Mouse (Mus musculus) spleen, postnatal 4 days (tissue): ENCODE measurements around the gene Tiprl.
A peak's percentile ranks its signal among the peaks of the same experiment; 100 is the strongest.

ENCODE experiments used
- DNase-seq, 2 experiments: peaks; one replicate each; pipeline ENCODE4 v3.0.0; 2022; ENCODE audit warnings: low spot score in 2 of 2

Gene Tiprl

DNA sequence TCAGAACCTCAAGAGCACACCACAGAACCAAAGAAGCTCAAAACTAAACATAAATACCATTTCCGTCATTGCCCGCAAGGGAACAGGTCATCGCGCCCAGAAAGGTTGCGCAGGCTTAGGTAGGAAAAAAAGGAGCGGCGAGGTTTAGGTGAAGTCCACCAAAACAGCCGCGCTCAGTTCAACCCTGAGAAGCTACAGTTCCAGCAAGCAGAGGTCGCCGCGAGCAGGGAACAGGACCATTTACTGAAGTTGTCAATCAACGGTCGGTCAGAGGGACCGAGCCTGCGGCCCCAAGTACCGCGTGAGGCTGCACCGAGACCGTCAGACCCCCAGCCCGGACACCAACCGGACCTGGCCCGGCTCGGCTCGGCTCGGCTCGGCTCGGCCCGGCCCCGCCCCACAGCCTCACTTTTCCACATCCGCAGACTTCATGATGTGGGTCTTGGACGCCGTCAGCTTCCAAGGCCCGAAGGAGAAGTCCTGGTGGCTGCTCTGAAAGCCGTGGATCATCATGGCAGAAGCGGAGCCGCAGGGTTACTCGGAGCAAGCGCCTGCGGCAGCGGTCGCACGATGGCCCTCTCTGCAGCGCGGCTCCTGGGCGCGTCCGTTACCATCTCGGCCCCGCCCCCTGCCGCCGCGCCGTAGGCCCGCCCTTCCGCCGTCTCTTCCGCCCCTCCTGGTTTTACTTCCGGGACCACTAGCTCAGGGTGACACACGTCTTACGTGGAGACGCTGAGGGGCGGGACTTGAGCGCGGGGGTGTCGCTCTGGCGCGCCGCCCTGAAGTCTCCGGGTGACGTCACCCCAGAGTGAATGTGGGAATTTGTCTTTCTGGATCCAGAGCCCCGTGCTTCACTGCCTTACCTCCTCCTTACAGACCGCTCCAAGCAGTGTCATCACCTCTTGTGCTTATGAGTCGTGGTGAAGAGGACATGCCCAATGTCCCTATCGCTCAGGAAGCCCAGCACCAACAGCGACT lies at the start of gene Tiprl:
Tiprl (minus strand) TSS at position 676 of the 978 bp plus-strand sequence.
- peak; percentile 95 to 97 for DNase-seq

DNA sequence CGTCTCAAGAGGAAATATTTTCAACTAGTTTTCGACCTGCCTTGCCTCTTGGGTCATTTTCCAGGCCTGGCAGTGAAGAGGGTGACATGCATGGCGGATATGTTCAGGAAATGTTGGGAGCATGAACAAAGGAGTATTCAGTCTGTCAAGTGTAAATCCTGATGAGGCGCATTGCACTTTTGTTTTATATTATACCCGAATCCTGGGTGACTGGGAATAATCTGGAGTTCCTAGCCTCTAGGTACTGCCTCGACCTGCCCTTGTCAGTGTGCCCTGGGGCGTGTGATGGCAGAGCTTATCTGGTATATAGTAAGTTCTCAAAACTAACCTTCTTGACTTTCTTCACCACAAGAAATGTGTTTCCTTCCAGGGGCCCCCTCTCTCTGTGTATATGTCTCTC lies 47.3 kb upstream of the Tiprl start:
- no peak for DNase-seq

DNA sequence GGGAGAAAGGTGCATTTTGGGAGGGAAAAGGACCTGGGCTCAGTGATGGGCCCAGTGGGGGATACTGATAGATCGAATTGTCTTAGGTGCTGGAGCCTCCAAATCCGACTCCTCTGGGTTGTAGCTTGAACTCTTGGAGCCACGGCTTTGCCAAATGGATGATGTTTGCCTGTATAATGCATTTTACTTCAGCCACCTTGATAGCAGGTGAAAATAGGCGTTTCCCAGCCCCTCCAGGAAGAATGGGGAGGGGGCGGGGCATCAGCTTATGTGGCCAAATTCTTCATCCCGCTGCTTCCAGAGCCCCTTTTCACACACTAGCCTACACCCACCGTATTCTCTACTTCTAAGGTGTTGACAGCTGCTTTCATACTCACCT lies 46.2 kb upstream of the Tiprl start:
- DNase-seq: no peak

DNA sequence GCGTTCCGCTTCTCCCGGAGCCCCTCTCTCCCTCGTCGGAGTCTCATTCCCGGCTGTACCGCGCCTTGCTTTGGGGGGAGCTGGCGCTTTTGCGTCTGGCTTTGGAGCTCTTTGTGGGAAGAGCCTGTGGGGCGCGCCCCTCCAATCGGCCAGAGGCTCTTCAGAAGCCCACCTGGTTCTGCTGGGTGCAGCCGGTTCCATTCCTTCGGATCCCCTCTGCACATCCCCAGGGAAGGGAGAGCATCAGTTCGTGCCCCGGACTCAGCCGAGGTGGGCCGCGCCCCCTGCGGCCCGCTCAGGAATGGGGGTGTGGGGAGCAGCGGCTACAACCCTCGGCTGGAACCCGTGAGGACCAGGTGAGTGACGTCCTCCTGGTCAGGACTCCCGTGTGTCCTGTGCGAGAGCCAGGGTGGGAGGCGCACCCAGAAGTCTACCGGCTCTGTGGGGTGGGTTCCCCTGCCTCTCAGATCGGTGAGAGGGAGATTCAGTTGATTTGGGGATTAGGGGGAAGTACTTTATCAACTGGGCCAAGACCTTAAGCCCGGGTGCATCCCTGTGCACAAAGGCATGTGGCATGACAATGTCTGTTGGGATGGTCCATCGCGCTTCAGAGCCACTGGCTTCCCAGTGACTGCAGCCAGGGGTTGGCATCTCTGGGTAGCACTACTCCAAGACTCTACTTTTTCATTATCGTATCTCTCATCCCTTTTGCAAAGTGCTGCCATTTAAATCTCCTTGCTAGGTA lies 45.6 kb upstream of the Tiprl start:
- no peak for DNase-seq

DNA sequence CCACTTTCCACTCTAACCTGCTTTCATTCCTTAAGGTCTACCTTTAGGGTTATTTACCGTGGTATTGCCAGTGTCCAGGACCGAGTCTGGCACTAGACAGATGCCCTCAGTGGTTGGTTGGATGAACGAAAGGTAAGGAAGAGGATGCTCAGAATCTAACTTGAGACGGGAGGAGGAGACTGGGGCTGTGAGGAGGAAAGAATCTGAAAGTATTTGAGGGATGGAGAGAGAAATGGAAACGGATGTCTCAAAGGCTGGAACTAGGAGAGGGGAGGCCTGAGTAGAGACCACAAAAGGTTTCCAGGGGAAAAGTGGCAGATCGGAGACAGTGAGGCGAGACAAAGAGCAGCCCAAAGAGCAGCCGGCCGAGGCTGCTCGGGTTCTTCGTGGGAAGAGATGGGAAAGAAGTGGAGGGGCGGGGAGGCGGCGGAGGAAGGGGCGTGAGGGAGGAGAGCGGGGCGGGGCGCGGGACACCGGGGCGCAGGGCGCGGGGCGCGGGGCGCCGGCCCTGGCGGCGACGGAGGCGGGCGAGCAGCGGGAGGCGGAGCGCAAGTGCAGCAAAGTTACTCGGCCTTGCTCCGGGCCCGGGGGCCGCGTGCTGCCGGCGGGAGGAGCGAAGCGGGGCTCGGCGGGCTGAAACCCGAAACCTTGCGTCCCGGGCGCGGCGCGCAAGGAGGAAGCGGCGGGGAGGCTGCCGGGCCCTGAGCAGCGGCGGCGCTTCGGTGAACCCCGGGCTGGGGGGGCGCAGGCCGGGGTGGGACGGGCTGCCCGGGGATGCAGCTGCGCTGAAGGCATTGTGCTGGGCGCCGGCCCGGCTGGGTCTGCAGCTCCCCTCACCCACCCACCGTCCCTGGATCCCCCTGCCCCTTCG lies 44.8 kb upstream of the Tiprl start:
- DNase-seq: peak; percentile 28 to 74

DNA sequence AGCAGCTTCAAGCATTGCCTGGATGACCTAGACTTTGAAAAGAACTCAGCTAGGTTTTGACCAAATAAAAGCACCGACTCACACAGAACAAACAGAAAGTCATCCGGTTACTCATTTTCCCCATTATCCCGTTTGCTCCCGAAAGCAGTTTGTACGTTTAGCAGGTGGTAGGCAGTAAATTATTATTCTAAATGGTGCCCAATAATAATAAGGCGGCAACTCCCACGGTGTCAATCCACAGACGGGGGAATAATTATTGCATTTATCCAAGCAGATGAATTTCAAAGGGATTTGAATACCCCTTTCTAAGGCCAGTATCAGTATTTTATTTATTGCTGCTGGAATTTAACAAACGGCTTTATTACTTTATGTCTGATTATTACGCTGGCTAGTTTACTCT lies 43.9 kb upstream of the Tiprl start:
- DNase-seq: no peak

DNA sequence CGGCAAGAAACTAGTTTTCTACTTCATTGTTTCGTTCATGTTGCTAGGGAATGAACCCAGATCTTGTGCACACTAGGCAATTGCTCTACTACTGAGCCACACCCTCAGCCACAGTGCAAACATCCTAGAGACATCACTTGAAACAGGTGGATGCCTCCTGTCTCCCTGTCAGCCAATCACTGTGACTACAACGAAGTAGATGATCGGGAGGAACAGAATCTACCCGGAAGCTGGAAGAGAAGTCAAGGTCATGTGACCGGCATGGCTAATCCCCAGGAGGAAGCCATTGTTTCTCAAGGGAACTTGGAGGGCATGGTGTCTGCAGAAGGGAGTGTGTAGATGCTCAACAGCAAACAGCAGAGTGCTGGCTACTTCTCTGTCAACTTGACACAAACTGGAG lies 38.1 kb upstream of the Tiprl start:
- no peak for DNase-seq

DNA sequence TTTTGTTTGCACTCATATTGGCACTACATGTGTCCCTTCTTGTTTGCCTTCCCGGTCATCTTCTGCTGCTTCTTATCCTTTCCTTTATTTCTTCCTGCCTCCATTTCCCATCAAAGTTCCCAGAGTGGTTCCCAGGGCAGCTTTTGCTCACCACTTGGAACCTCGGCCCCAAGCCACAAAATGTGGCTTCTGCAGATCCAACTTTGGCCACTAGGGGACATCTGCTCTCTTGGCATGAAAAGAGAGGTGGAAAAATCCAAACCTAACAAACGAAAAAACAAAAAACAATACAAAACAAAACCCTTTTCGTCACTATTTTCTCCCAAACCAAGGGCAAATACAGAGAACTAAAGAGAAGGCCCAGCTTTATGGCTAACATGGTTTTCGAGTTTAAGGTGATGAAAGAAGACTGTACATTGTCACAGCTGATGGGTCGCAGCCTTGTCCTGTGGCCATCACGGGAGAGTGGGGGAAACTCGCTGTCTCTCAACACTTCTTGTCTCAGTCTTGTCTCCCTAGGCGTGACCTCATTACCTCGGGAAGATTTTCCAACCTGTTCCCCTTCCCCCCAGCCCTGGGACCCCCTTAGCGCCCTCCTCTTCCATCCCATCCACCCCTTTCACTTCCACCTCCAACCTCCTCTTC lies 15.4 kb upstream of the Tiprl start:
- peak; percentile 27 to 79 for DNase-seq

DNA sequence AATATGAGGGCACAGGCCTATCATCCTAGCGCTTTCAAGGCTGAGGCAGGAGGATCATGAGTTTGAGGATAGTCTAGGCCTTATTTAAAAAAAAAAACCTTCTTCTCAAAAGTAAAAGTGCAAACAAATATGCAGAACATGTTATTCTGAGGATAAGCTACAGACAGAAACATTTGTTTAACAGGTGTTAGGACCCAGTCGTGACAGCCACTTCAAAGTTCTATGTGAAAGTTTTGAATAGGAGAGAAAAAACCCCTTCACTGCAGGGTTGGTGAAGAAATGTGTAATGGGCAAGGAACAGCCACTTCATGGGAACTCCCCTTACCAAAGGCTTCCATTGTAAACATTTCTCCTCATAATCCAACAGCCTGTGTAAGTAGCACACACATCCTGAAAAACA lies 13.8 kb upstream of the Tiprl start:
- no peak for DNase-seq

DNA sequence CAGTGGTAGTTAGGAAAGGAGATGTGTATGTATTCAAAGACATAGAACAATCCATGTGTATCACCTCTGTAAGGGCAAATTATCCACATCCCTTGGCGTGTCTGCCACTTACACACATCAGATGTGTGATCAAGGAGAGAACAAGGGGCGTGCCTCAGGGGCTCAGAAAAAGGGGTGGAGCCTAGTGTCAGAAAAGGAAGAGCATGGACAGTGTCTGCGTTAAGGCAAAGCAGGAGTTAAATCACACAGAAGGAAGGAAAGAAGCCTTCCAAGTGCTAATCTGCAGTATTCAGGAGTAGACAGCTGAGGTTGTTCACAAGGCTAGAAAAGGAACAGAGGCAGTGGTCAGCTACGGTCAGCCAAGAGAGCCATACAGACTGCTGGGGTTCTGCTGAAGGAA lies 12.0 kb upstream of the Tiprl start:
- no peak for DNase-seq

DNA sequence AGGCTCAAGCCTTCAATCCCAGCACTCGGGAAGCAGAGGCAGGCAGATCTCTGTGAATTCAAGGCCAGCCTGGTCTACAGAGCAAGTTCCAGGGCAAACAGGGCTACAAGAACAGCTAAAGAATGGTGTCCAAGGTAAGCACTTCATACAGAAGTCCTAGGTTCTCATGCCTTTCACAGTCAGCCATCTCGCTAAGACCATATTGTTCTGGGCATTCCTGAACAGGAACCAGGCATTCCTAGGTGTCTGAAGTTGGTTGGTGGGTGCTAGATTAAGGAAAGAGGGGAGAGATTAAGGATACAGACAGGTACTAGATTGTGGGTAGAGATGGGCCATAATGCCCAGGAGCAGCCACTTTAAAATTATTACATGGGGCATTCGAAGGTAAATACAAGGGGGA lies 11.0 kb upstream of the Tiprl start:
- no peak for DNase-seq

DNA sequence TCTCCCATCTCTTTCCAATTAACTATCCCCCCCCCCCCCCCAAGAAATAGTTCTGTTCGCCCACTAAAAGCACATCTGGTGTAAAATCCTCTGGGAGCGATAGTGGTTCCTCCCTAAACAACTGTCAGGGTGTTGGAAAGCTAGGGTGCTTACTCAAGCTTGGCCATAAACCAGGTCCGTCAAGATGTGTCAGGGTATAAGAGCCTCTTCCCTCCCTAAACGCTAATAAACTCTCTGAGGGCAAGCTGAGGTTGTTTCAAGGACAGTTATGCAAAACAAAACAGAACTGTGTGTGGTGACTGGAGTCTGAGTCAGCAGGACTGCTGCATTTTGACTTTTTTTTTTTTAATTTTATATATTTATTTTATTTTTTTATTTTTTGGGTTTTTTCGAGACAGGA lies 10.3 kb upstream of the Tiprl start:
- DNase-seq: no peak

DNA sequence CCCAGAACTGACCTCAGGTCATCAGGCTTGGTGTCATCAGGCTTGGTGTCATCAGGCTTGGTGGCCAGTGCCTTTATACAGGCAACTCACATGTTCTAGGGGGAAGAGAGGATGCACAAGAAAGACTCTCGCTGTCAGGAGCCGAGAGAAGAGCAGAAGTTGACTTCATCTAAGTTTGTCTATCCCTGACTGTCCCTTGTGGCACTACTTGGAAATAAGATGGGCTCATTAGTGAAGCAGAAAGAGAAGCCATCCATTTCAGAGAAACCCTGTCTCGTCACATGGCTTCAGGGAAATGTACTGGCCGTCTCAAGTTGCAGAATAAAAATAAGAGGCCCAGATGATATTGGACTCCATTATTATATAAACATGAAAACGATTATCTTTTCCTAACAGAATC lies 9.8 kb upstream of the Tiprl start:
- no peak for DNase-seq

DNA sequence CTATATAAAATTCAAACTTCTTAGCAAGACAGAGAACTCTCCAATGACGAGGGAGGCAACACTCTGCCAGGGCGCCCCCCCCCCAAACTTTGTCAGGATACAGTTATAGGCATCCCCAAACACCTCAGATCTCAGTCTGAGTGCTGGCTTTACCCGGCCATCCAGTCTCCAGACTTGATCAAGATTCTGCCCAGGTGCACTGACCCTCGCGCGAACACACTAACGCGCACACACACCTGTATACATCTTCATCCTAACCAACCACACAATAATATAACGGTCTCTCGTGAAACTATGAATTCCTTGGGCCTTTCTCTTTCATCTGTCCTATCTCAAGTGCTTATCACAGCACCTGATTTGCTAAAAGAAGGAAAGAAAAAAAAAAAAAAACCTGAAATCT lies 950 bp downstream of the Tiprl start:
- DNase-seq: no peak

DNA sequence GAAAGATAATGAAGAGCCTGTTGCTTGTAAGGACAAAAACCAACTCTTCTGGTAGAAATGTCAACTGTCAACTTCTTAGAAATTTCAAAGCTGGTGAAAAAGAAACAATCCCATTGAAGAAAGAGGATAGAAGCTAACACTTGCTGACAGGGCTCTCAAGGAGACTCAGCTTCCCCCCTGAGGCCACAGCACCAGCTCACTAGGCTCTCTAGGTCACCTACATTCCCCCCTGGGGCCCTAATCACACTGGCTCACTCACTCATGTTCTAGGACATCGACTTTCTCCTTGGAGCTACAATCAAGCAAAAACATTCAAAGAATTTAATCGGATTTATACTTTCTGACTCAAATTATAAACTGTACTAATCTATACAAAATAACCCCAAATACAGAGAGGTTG lies 3.0 kb downstream of the Tiprl start:
- DNase-seq: peak in 1 of 2 experiments; percentile 31

DNA sequence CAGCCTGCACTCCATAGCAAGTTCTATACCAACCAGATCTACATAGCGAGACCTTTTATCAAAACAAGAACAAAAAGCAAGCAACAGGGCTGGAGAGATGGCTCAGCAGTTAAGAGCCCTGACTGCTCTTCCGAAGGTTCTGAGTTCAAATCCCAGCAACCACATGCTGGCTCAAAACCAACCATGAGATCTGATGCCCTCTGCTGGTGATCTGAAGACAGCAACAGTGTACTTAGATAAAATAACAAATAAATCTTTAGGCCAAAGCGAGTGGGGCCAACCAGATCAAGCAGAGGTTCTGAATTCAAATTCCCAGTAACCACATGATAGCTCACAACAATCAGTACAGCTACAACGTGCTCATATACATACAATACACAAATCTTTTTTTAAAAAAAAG lies 6.1 kb downstream of the Tiprl start:
- DNase-seq: no peak

DNA sequence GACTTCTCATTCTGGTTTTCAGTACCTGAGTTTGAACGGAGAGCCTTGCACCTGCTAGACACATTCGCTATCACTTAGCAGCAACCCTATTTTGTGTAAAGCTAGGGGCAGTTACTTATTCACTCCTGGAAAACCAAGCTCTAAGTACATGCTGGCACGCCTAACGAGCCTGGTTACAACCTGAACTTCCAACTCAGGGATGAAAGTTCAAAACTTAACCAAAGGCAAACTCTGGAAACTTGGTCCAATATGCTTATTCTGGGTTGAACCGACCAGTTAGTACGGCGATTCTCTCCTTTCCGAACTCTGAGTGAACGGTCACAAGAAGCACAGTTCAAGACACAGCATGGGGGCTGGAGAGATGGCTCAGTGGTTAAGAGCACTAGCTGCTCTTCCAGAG lies 7.2 kb downstream of the Tiprl start:
- DNase-seq: no peak

DNA sequence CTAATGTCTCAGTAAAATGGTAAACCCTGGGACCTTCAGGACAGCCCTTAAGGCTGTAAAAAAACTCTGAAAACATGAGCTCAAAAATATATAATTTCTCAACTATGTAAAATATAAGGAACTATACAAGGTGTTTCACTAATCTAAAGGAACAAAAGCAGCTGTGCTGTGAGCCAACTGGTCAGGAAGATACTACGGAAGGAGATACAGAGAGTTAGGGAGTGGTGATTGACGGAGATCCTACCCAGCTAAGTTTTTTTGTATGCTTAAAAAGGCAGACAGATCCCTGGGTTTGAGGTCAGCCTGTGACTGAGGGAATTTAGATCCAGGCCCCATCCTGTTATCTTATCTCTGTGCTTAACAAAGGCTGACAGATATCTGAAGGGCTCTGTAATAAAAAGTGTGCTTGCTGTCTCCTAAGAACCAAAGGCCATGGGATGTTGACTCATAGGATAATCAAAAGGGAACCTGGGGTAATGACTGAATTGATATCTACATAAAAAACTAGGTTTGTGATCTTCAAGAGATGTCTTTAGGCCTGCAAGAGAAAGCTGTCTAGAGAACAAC lies 19.7 kb downstream of the Tiprl start:
- DNase-seq: no peak

DNA sequence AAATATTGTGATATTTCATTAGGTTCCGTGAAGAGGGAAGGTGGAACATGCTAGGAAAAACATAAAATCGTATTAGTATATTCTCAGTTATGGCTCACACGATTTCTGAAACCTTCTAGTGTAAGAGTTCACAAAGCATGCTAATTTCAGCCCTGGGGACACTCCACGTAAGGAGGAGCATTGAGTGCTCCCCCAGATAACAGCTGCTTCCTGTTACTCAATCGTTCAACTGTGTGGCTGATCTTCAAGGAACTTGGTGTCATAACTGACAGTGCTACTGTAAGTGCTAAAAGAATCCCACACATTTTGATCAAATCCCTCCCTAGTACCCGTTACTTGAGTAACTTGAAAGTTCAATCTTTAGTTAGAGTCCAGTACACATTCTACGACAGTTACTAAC lies 21.0 kb downstream of the Tiprl start:
- DNase-seq: no peak

DNA sequence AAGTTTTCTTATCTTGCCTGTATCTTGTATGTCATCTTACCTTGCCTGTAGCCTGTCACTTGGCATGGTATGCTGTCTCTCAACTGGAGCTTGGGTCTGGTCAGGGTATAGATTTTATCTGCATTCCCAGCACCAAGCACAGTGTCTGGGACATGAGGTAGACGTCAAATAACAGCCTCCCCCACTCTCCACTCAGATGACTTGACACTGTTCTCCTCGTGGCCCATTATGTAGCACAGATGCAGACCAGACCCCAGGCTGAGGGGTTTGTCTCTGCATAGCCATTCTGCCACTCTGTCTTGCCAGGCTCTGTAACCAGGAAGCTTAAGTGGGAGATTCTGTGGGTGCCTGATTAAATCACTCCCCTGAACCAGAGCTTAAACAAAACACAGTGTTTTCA lies 31.2 kb downstream of the Tiprl start:
- no peak for DNase-seq

DNA sequence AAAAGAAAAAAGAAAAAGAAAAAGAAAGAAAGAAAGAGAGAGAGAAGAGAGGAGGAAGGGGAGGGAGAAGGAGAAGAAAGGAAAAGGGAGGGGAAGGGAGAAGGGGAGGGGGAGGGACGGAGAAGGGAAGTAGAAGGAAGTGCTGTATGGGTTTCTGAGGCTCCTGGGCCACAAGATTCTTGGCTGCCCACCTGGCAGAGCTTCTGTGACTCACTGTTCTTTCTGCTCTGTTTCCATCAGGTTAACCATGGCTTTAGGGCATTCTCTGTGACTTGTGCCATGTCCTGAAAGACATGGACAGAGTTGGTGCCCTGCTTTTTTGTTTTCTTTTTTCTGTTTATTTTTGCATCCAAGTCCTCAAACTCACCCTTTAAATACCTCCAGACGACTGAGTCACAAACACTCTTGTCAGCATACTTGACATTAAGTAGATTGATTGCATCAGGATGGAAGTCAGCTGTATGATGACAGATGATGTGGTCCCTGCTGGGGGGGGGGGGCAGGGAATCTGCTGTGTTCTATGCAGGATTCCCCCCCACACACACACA lies 33.2 kb downstream of the Tiprl start:
- DNase-seq: no peak
